Mouse (Mus musculus): ENCODE results near the gene Npepps.

DNA sequence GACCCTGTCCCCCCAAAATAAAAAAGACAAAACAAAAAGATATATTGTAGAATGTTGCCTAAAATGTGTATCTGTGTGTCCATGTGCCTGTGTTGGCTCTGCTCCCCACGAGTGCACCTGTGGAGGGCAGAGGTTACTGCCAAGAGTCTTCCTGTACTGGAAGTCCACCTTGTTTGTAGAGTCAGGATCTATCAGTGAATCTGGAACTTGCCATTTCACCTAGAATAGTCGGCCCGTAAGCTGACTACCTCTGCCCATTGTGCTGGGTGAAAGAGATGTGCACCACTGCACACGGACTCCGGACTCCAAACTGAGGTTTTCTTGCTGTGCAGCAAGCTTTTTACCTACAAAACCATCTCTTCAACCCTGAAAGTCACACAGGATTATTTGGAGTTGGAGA lies 66.0 kb downstream of the Npepps start:
- TF ChIP-seq EP300 (IDR thresholded peaks at IDR 0.05; ENCODE audit: low read depth) (no peak), CTCF (IDR thresholded peaks at IDR 0.05; ENCODE audit: low read depth) (no peak)
